In the genomic region with DNA sequence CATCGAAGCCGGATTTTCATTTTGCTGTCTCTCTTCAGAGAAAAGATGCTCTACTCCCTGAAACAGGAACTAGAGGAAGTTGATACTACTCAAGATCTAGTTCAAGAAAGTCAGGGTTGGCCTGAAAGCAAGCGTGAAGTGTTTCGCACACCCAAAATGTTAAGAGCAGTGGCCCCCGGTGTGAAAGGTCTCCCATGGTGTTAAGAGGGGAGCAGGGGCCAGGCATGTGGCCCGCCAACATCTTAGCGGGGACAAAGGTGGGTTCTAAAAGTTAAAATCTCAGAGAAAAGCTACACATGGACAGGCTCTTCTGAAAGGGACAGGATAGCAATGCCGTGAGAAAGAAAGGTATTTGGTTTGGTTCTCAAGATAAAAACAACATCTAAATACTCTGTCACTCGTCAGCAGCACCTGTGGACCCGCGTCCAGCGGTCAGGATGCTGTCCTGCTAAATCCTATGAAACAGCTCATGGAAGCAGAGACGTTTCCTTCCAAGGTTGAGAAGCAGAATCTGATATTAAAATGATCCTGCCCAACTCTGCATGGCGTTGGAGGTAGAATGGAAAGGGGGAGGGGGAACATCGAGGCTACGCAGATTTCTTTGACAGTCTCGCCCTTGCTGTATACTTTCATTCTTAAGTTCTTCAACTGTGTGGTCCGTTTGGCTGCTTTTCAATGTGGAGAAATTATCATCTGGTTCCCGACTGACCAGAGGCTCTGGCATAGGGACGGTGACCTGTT, we compare ENCODE assay signal across 10 mouse cellular contexts. TPM values are rescaled to one million over a fixed set of nuclear protein-coding genes. Genes with fewer than 3 reads are reported as not detected.
DNase-seq lines count a peak whose midpoint lies in the region; ATAC-seq and TF ChIP-seq lines count a peak whose summit lies in the region.
"Had no signal": no experiment of that assay in that cellular context is flagged by ENCODE, and none has a peak within 500 bp of the region (broad histone marks: within the 10 kb centered on the region; RNA-seq: fewer than 3 reads in every experiment).

No protein-coding gene starts in this region.

- H3K4me1 ChIP-seq in heart, embryonic 12.5 days (replicated peaks): no peaks in the 10 kb centered on the region
- peaks cover 12% of the 10 kb centered on the region for H3K4me1 ChIP-seq in testis, adult 2 months (ENCODE audit: control insufficient read depth, insufficient read depth, low read length)
- no peaks in the 10 kb centered on the region for H3K4me1 ChIP-seq in intestine, embryonic 16.5 days (ENCODE audit: control insufficient read depth, insufficient read depth, low read length)
- no peaks in the 10 kb centered on the region for H3K4me1 ChIP-seq in stomach, embryonic 14.5 days (ENCODE audit: control insufficient read depth, insufficient read depth, low read length)

- WGBS in heart, embryonic 12.5 days: 57% methylated on average over 20 of the region's 20 CpGs
- 67% methylated on average over 20 of the region's 20 CpGs for WGBS in intestine, embryonic 16.5 days
- whole genome bisulfite sequencing in stomach, embryonic 14.5 days: 73% methylated on average over 20 of the region's 20 CpGs

- H3K4me3 ChIP-seq in heart, embryonic 12.5 days: peak overlapping the region; percentile 24
- H3K4me3 ChIP-seq in testis, adult 2 months (ENCODE audit: control insufficient read depth, low read depth, low read length): peak overlapping the region; percentile 53
- H3K4me3 ChIP-seq in intestine, embryonic 16.5 days (ENCODE audit: low read length): peak overlapping the region; percentile 10
- no peak overlapping the region for H3K4me3 ChIP-seq in stomach, embryonic 14.5 days (ENCODE audit: low read depth, low read length)

- H3K4me2 ChIP-seq in heart, embryonic 12.5 days: peak overlapping the region; percentile 56
- peak overlapping the region; percentile 5; the same call in 1 of the 2 replicates for H3K4me2 ChIP-seq in intestine, embryonic 16.5 days (ENCODE audit: low read depth, low read length)
- peak overlapping the region; percentile 29; the same call in 1 of the 2 replicates for H3K4me2 ChIP-seq in stomach, embryonic 14.5 days (replicated peaks; ENCODE audit: low read depth, low read length)

- no peaks in the 10 kb centered on the region for H3K9me3 ChIP-seq in heart, embryonic 12.5 days (replicated peaks)
- no peaks in the 10 kb centered on the region for H3K9me3 ChIP-seq in intestine, embryonic 16.5 days (ENCODE audit: control insufficient read depth, low read length)
- no peaks in the 10 kb centered on the region for H3K9me3 ChIP-seq in stomach, embryonic 14.5 days (ENCODE audit: control insufficient read depth, low read depth, low read length)
- H3K9me3 ChIP-seq: G1E had no signal

- DNase-seq in heart, postnatal 14 days: no peak
- no peak for DNase-seq in testis, postnatal 10 days (ENCODE audit: low spot score)
- no peak for DNase-seq in adrenal gland, postnatal 25 days
- no peak for DNase-seq in frontal cortex, postnatal 10 days (ENCODE audit: low spot score in 2 of 2)
- DNase-seq: cerebellum, adult 8-10 months had no signal

- TF ChIP-seq CTCF in testis, adult 2 months (IDR thresholded peaks at IDR 0.05; ENCODE audit: control insufficient read depth, insufficient read depth, insufficient replicate concordance, low read depth, low read length): no peak

- no peak overlapping the region for H3K9ac ChIP-seq in heart, embryonic 12.5 days
- peak overlapping the region; percentile 23; the same call in 1 of the 2 replicates for H3K9ac ChIP-seq in intestine, embryonic 16.5 days (ENCODE audit: low read depth, low read length)
- H3K9ac ChIP-seq in stomach, embryonic 14.5 days (replicated peaks; ENCODE audit: low read depth, low read length): no peak overlapping the region

- no peak overlapping the region for H3K27ac ChIP-seq in heart, embryonic 12.5 days (ENCODE audit: poor library complexity, severe bottlenecking)
- H3K27ac ChIP-seq in testis, adult 2 months (ENCODE audit: control insufficient read depth, insufficient read depth, low read depth, low read length): peak overlapping the region; percentile 1; the same call in 1 of the 2 replicates
- H3K27ac ChIP-seq in intestine, embryonic 16.5 days (ENCODE audit: low read length): peak overlapping the region; percentile 14; the same call in 1 of the 2 replicates
- no peak overlapping the region for H3K27ac ChIP-seq in stomach, embryonic 14.5 days (ENCODE audit: low read length)

- intact Hi-C loops in heart, postnatal 14 days (cut with DNase I): no loop called here

- ATAC-seq in heart, embryonic 12.5 days (ENCODE audit: insufficient number of reproducible peaks, low FRiP score): 0 out of 2 replicates have a peak, but pooled peaks have one; percentile 4
- no peak for ATAC-seq in intestine, embryonic 16.5 days
- no peak for ATAC-seq in stomach, embryonic 14.5 days (ENCODE audit: insufficient number of reproducible peaks, insufficient read depth, low FRiP score, low read depth)

- H3K36me3 ChIP-seq in heart, embryonic 12.5 days: no peaks in the 10 kb centered on the region
- no peaks in the 10 kb centered on the region for H3K36me3 ChIP-seq in testis, adult 2 months (ENCODE audit: control insufficient read depth, insufficient read depth, low read length)
- H3K36me3 ChIP-seq in intestine, embryonic 16.5 days (ENCODE audit: control insufficient read depth, insufficient read depth, low read length): no peaks in the 10 kb centered on the region
- no peaks in the 10 kb centered on the region for H3K36me3 ChIP-seq in stomach, embryonic 14.5 days (ENCODE audit: control insufficient read depth, insufficient read depth, low read length)
- H3K36me3 ChIP-seq: G1E had no signal

- H3K27me3 ChIP-seq in heart, embryonic 12.5 days (replicated peaks): no peaks in the 10 kb centered on the region
- no peaks in the 10 kb centered on the region for H3K27me3 ChIP-seq in testis, adult 2 months (ENCODE audit: control insufficient read depth, insufficient read depth, low read length)
- no peaks in the 10 kb centered on the region for H3K27me3 ChIP-seq in intestine, embryonic 16.5 days (replicated peaks; ENCODE audit: control insufficient read depth, insufficient read depth, low read length)
- no peaks in the 10 kb centered on the region for H3K27me3 ChIP-seq in stomach, embryonic 14.5 days (ENCODE audit: control insufficient read depth, insufficient read depth, low read length)

- TF ChIP-seq POLR2A in testis, adult 2 months (IDR thresholded peaks at IDR 0.05; ENCODE audit: control insufficient read depth, low read depth, low read length): no peak

RNA-seq across cellular contexts. Expression of gene Cep19, which starts 30.0 kb away (rescaled TPM):
- 20.9 and 22.7 TPM in 2 replicates for polyA plus RNA-seq in heart, embryonic 12.5 days (2016; fragmentation: Nextera tagmentation; extraction: Ambion mirVana)
- total RNA-seq in heart, postnatal 14 days (2021): 10 to 100 TPM in 1 of 2 experiments, 1 to 10 TPM in 1; 8.9 to 10.2 TPM
- 33.5 and 33.9 TPM in 2 replicates for polyA plus RNA-seq in testis, adult 2 months (2012; rRNA removed)
- 26.1 and 29.3 TPM in 2 replicates for polyA plus RNA-seq in intestine, embryonic 16.5 days (2015; fragmentation: Nextera tagmentation; extraction: Ambion mirVana)
- polyA plus RNA-seq in stomach, embryonic 14.5 days (2014; fragmentation: Nextera tagmentation; extraction: Ambion mirVana): 30.0 and 32.3 TPM in 2 replicates
- total RNA-seq in adrenal gland, postnatal 25 days (2021): 13.5 and 15.7 TPM in 2 replicates

RNA-seq across cellular contexts. Expression of gene Pigx, which starts 30.1 kb away (rescaled TPM):
- polyA plus RNA-seq in heart, embryonic 12.5 days (2016; fragmentation: Nextera tagmentation; extraction: Ambion mirVana): 76.0 and 76.1 TPM in 2 replicates
- 10 to 100 TPM; 18.8 to 24.5 TPM for total RNA-seq in heart, postnatal 14 days (2021)
- 7.6 and 8.5 TPM in 2 replicates for polyA plus RNA-seq in testis, adult 2 months (2012; rRNA removed)
- 108 and 109 TPM in 2 replicates for polyA plus RNA-seq in intestine, embryonic 16.5 days (2015; fragmentation: Nextera tagmentation; extraction: Ambion mirVana)
- polyA plus RNA-seq in stomach, embryonic 14.5 days (2014; fragmentation: Nextera tagmentation; extraction: Ambion mirVana): 111 and 125 TPM in 2 replicates
- total RNA-seq in adrenal gland, postnatal 25 days (2021): 29.8 and 33.6 TPM in 2 replicates

RNA-seq across cellular contexts. Expression of gene Nrros, which starts 35.8 kb away (rescaled TPM):
- polyA plus RNA-seq in heart, embryonic 12.5 days (2016; fragmentation: Nextera tagmentation; extraction: Ambion mirVana): 5.2 and 6.1 TPM in 2 replicates
- total RNA-seq in heart, postnatal 14 days (2021): 1 to 10 TPM; 5.8 to 7.3 TPM
- 4.1 and 4.5 TPM in 2 replicates for polyA plus RNA-seq in testis, adult 2 months (2012; rRNA removed)
- 13.1 and 13.3 TPM in 2 replicates for polyA plus RNA-seq in intestine, embryonic 16.5 days (2015; fragmentation: Nextera tagmentation; extraction: Ambion mirVana)
- polyA plus RNA-seq in stomach, embryonic 14.5 days (2014; fragmentation: Nextera tagmentation; extraction: Ambion mirVana): 16.0 and 17.0 TPM in 2 replicates
- total RNA-seq in adrenal gland, postnatal 25 days (2021): 6.1 and 8.9 TPM in 2 replicates

RNA-seq across cellular contexts. Expression of gene Bex6, which starts 50.0 kb away (rescaled TPM):
- polyA plus RNA-seq in heart, embryonic 12.5 days (2016; fragmentation: Nextera tagmentation; extraction: Ambion mirVana): not detected in 2 replicates
- total RNA-seq in heart, postnatal 14 days (2021): not detected
- polyA plus RNA-seq in testis, adult 2 months (2012; rRNA removed): 1.6 and 1.9 TPM in 2 replicates
- not detected in 2 replicates for polyA plus RNA-seq in intestine, embryonic 16.5 days (2015; fragmentation: Nextera tagmentation; extraction: Ambion mirVana)
- polyA plus RNA-seq in stomach, embryonic 14.5 days (2014; fragmentation: Nextera tagmentation; extraction: Ambion mirVana): 0.35 TPM in 1 of 2 replicates, not detected in the other
- not detected in 2 replicates for total RNA-seq in adrenal gland, postnatal 25 days (2021)
- total RNA-seq: G1E had no signal
- polyA plus RNA-seq: G1E had no signal

RNA-seq across cellular contexts. Expression of gene Pak2, which starts 50.5 kb away (rescaled TPM):
- 34.8 and 36.2 TPM in 2 replicates for polyA plus RNA-seq in heart, embryonic 12.5 days (2016; fragmentation: Nextera tagmentation; extraction: Ambion mirVana)
- 10 to 100 TPM; 31.9 to 32.9 TPM for total RNA-seq in heart, postnatal 14 days (2021)
- polyA plus RNA-seq in testis, adult 2 months (2012; rRNA removed): 6.9 and 7.3 TPM in 2 replicates
- polyA plus RNA-seq in intestine, embryonic 16.5 days (2015; fragmentation: Nextera tagmentation; extraction: Ambion mirVana): 34.5 and 34.6 TPM in 2 replicates
- polyA plus RNA-seq in stomach, embryonic 14.5 days (2014; fragmentation: Nextera tagmentation; extraction: Ambion mirVana): 40.1 and 42.2 TPM in 2 replicates
- total RNA-seq in adrenal gland, postnatal 25 days (2021): 57.0 and 59.5 TPM in 2 replicates

Comparison
In these comparisons a context has a peak if more than half of its experiments do, and no peak if none do; other contexts are left out.
1. H3K27ac ChIP-seq: peak in testis, adult 2 months (single experiment) and intestine, embryonic 16.5 days (single experiment); none in heart, embryonic 12.5 days (single experiment) and stomach, embryonic 14.5 days (single experiment).
2. H3K4me2 ChIP-seq: peak in every context shown above with its lines; median percentile 56 in heart, embryonic 12.5 days; 29 in stomach, embryonic 14.5 days; 5 in intestine, embryonic 16.5 days.